Mouse (Mus musculus) retina, adult 2 months (tissue): ENCODE data around the gene Apol6.

Experiments used
- DNase-seq: peaks from one replicate; pipeline ENCODE4 v3.0.0-alpha.2; 2012; ENCODE audit warnings: low read depth, low spot score

The Apol6 gene

DNA sequence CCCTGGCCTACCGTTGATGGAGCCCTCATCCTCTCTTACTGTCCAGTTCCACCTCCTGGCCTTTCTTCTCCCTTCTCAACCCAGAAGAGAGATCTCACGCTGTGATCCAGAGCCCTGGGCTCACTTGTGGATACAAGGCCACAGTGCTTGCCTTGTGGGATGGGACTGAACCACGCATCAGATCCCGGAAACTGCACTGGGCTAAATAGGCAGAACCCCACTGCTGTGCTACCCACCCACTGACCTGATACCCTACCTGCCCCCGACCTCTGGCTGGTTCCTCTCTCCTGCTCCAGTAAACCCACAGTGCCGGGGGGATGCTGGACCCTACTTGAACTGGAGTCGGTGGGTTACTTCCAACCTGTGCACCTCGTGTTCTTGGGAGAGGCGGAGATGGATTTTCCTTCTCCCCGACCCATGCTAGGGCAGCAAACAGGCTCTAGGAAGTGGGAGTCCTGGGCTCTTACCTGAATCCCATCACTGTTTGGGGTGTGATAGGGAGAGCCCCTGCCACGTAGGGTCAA lies 26.3 kb downstream of the Apol6 start:
- no peak for DNase-seq

DNA sequence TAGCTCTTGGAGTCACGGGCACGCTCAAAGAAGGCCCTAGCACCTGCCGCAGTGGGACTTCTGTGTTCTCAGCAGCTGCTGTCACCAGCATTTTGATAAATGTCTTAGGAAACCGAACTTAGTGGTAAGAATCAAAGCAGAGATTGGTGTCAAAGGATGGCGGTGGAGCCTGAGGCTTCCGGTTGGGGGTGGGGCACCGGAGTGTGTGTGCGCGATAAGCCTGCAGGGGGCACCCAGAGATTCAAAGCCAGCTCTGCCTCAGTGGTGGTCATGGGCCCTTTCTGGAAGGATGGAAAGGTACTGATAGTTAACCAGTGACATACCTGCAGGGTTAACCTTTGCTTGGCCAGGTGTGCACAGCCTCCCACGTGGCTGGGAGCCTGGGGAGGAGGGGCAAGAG lies 27.0 kb downstream of the Apol6 start:
- DNase-seq = no peak

DNA sequence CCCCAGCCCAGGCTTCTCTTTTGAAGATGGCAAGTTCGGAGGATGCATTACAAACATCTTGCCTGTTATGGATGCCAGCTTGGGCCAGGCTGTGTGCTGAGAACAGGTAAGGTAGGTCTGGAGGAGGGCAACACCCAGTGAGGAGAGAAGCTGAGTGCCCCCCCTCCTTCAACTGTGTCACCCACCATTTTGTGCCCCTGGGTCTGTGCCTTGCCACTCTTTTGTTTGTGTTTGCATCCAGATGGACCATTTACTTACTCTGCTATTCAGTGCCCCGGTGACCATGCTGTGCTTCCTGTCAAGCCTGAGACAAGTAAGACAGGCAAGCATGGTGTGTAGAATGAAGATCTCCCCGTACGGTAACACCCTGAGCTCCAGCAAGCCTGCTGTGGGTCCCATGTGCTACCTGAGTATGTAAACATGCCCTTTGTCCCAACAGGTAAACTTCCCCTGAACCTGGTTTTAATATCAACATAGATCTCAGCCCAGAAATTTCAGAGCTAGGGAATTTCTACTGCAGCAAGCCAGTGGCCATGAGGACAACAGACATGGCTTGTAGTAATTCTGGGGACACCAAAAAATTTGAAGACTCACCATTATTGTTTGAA lies 28.1 kb downstream of the Apol6 start:
- no peak for DNase-seq

GRCm38 (mm10) chr15:77076523-77076922 lies 32.0 kb downstream of the Apol6 start:
- no peak for DNase-seq

DNA sequence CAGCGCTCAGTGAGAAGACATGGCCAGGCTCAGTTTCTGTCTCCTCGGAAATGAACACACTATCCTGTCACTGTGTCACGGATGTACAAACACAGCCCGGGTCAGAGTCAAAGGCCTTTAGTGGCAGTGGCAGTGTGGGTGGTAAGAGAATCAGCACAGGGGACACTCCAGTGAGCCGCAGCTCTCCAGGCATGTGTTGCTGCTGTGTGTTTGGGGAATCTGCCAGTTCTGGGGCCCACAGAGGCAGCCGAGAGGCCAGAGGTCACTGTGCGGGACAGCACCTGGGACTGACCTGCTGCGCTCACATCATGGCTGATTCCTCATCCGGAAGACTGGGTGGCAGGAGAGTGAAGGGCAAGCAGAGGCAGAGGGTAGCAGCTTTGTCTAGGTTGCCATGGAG lies 33.4 kb downstream of the Apol6 start:
- no peak for DNase-seq

GRCm38 (mm10) chr15:77078786-77079185 lies 34.3 kb downstream of the Apol6 start:
- DNase-seq = no peak

- no peak for DNase-seq
Observed at GRCm38 (mm10) chr15:77079256-77079822, 34.8 kb downstream of the Apol6 start.

- DNase-seq = no peak
Observed at GRCm38 (mm10) chr15:77079890-77080361, 35.4 kb downstream of the Apol6 start.

GRCm38 (mm10) chr15:77080684-77081254 lies 36.2 kb downstream of the Apol6 start:
- DNase-seq = no peak

DNA sequence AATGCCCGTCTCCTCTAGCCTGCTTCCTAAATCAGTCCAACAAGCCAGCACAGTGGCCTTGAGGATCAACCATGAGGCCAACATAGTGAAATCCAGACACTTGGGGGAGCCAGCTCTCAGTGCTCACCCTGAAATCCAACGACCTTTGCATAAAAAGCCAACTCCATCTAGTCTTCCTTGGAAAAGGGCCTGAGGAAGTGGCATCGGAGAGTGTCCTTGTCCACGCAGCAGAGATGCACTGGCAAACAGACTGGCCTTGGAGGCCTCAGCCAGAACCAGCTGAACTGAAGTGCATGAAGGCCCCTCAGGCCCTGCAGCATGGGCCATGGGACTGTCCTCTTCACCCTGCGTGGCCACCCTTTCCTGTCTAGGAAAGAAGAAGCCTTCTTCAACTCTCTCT lies 36.9 kb downstream of the Apol6 start:
- DNase-seq = no peak

DNA sequence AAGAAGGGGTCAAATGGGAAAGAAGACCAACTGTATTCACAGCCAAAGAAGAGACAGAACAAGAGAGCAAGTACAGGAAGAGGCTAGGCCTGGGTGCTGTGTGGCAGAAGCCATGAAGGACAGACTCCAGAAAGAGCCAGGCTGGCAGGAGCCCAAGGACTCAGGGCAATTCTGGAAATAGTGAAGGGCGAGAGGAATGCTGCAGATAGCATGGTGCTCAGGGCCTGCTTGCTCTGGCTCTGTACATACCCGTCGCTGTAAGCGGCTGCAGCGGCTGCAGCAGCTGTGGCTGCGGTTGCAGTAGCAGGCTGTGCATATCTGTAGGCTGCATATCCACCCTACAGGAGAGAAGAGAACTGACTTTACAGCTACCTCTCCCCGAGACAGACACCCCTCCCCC lies 41.3 kb downstream of the Apol6 start:
- DNase-seq = no peak

- DNase-seq = no peak
Observed at GRCm38 (mm10) chr15:77086488-77086887, 42.0 kb downstream of the Apol6 start.

GRCm38 (mm10) chr15:77089249-77089648 lies 44.7 kb downstream of the Apol6 start:
- DNase-seq = no peak

DNA sequence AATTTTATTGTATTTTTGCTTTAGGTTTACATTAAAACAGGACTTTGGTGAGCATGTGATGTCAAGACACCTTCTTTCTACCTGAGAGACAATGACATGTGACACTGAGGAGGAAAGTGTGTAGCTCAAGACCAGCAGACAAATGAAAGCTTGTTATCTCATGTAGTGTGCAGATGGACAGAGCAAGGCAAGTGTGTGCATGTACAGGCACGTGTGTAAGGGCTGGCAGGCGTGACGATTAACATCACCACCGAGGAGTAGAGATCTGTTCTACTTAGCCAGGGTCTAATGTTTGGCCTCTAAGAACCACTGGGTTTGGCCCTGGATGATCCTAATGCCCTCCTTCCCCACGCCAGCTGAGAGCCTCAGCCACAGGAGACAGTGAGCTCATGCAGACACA lies 46.0 kb downstream of the Apol6 start:
- no peak for DNase-seq

GRCm38 (mm10) chr15:77091394-77091793 lies 46.9 kb downstream of the Apol6 start:
- no peak for DNase-seq

- DNase-seq = no peak
Observed at GRCm38 (mm10) chr15:77094431-77094830, 49.9 kb downstream of the Apol6 start.

GRCm38 (mm10) chr15:77095216-77095615 lies 50.7 kb downstream of the Apol6 start:
- DNase-seq = no peak

GRCm38 (mm10) chr15:77097358-77097757 lies 52.8 kb downstream of the Apol6 start:
- DNase-seq = no peak

GRCm38 (mm10) chr15:77099756-77100155 lies 55.2 kb downstream of the Apol6 start:
- DNase-seq = no peak

GRCm38 (mm10) chr15:77102685-77103084 lies 58.2 kb downstream of the Apol6 start:
- DNase-seq = no peak

- DNase-seq = no peak
Observed at GRCm38 (mm10) chr15:77104349-77105158, 60.0 kb downstream of the Apol6 start.

GRCm38 (mm10) chr15:77105273-77105672 lies 60.7 kb downstream of the Apol6 start:
- no peak for DNase-seq
